Mouse (Mus musculus) kidney, embryonic 14.5 days (tissue): ENCODE measurements around the gene Txnrd1. TPM values are rescaled to one million over a fixed set of nuclear protein-coding genes. Genes with fewer than 3 reads are reported as not detected.

Experiments
- ATAC-seq: fragments of 200-750 bp; cut with Nextera tagmentation; 2 replicates; pipeline ENCODE4 v1.8.0; 2017; ENCODE audit warnings: moderate number of reproducible peaks, mild to moderate bottlenecking, moderate TSS enrichment, moderate library complexity; ENCODE audit not compliant: low FRiP score, low TSS enrichment
- H3K27ac ChIP-seq: fragments of 300-500 bp; sonication (generic); 2 replicates; pipeline ENCODE4 v1.5.1; 2014; ENCODE audit warnings: low read depth, mild to moderate bottlenecking, low read length, moderate library complexity, mixed read lengths
- H3K27me3 ChIP-seq: fragments of 300-500 bp; sonication (generic); 2 replicates; pipeline ENCODE4 v1.6.1; 2014; ENCODE audit warnings: mild to moderate bottlenecking, low read length; ENCODE audit not compliant: control insufficient read depth, insufficient read depth
- H3K36me3 ChIP-seq: fragments of 300-500 bp; sonication (generic); 2 replicates; pipeline ENCODE4 v1.6.1; 2014; ENCODE audit warnings: low read length, mixed read lengths; ENCODE audit not compliant: control insufficient read depth, insufficient read depth
- H3K4me1 ChIP-seq: fragments of 300-500 bp; sonication (generic); 2 replicates; pipeline ENCODE4 v1.6.1; 2014; ENCODE audit warnings: low read length, mixed read lengths; ENCODE audit not compliant: control insufficient read depth, insufficient read depth
- H3K4me2 ChIP-seq: fragments of 300-500 bp; sonication (generic); replicated peaks from 2 replicates; pipeline ENCODE4 v1.6.1; 2014; ENCODE audit warnings: low read depth, mild to moderate bottlenecking, low read length
- H3K4me3 ChIP-seq: fragments of 300-500 bp; sonication (generic); 2 replicates; pipeline ENCODE4 v1.5.1; 2014; ENCODE audit warnings: mild to moderate bottlenecking, low read length
- H3K9ac ChIP-seq: fragments of 300-500 bp; sonication (generic); 2 replicates; pipeline ENCODE4 v1.6.1; 2014; ENCODE audit warnings: low read depth, mild to moderate bottlenecking, low read length, moderate library complexity
- H3K9me3 ChIP-seq: fragments of 300-500 bp; sonication (generic); 2 replicates; pipeline ENCODE4 v1.6.1; 2016; ENCODE audit warnings: low read length; ENCODE audit not compliant: control insufficient read depth
- WGBS: fragments of 180-500 bp; shearing (Covaris S2); extraction: QIAGEN DNeasy Blood & Tissue Kit; methylation state at CpG from one replicate; pipeline ENCODE4 v1.1.7; 2014; 5-methylcytosine and 5-hydroxymethylcytosine counted together
- polyA plus RNA-seq: library from polyadenylated mRNA; unstranded; fragments of >200 nt; fragmentation: Nextera tagmentation; extraction: Ambion mirVana; gene quantifications from 2 replicates; pipeline ENCODE4 v1.2.1, GENCODE M21; 2014

The Txnrd1 gene
- polyA plus RNA-seq, 1 experiment from 2014 or later = 136 TPM

- no peak overlapping the region for H3K9ac ChIP-seq
- no peak overlapping the region for H3K27ac ChIP-seq
- ATAC-seq = no peak
- no peaks in the 10 kb centered on the region for H3K27me3 ChIP-seq
- H3K4me3 ChIP-seq = no peak overlapping the region
- WGBS = 44% methylated on average over 10 of the region's 10 CpGs
- no peaks in the 10 kb centered on the region for H3K36me3 ChIP-seq
- H3K4me2 ChIP-seq = no peak overlapping the region
- no peaks in the 10 kb centered on the region; the same call in 1 of the 2 replicates for H3K9me3 ChIP-seq
- H3K4me1 ChIP-seq = no peaks in the 10 kb centered on the region
Measured at GRCm38 (mm10) chr10:82824541-82824940, 9.2 kb upstream of the Txnrd1 start.

- H3K27ac ChIP-seq = no peak overlapping the region
- H3K4me2 ChIP-seq = no peak overlapping the region
- H3K36me3 ChIP-seq = no peaks in the 10 kb centered on the region
- H3K9ac ChIP-seq = no peak overlapping the region
- no peak for ATAC-seq
- H3K4me1 ChIP-seq = no peaks in the 10 kb centered on the region
- H3K9me3 ChIP-seq = no peaks in the 10 kb centered on the region; the same call in 1 of the 2 replicates
- 24% methylated on average over 6 of the region's 6 CpGs for WGBS
- no peaks in the 10 kb centered on the region for H3K27me3 ChIP-seq
- no peak overlapping the region for H3K4me3 ChIP-seq
Measured at GRCm38 (mm10) chr10:82826516-82826915, 7.2 kb upstream of the Txnrd1 start.

GRCm38 (mm10) chr10:82835898-82836297, 2.1 kb downstream of the Txnrd1 start:
- H3K4me3 ChIP-seq = no peak overlapping the region
- no peak overlapping the region for H3K27ac ChIP-seq
- ATAC-seq = no peak
- no peak overlapping the region for H3K9ac ChIP-seq
- H3K9me3 ChIP-seq = 0 out of 2 replicates have a peak, but pooled peaks cover 2% of the 10 kb centered on the region
- no peaks in the 10 kb centered on the region for H3K27me3 ChIP-seq
- H3K4me1 ChIP-seq = peaks cover 11% of the 10 kb centered on the region; the same call in 1 of the 2 replicates
- WGBS = 90% methylated on average over 3 of the region's 3 CpGs
- no peak overlapping the region for H3K4me2 ChIP-seq
- no peaks in the 10 kb centered on the region for H3K36me3 ChIP-seq

GRCm38 (mm10) chr10:82838390-82838789, 4.6 kb downstream of the Txnrd1 start:
- H3K9me3 ChIP-seq = no peaks in the 10 kb centered on the region
- H3K4me3 ChIP-seq = no peak overlapping the region
- H3K27me3 ChIP-seq = no peaks in the 10 kb centered on the region
- 81% methylated on average over 7 of the region's 7 CpGs for WGBS
- H3K4me2 ChIP-seq = no peak overlapping the region
- H3K27ac ChIP-seq = no peak overlapping the region
- no peaks in the 10 kb centered on the region for H3K36me3 ChIP-seq
- no peak for ATAC-seq
- H3K9ac ChIP-seq = no peak overlapping the region
- H3K4me1 ChIP-seq = peaks cover 11% of the 10 kb centered on the region; the same call in 1 of the 2 replicates

- Histone ChIP-seq H3K4me1 (no peaks in the 10 kb centered on the region), H3K27ac (no peak overlapping the region), H3K36me3 (no peaks in the 10 kb centered on the region), H3K4me3 (no peak overlapping the region), H3K9ac (no peak overlapping the region), H3K9me3 (no peaks in the 10 kb centered on the region), H3K4me2 (no peak overlapping the region), H3K27me3 (no peaks in the 10 kb centered on the region)
- 47% methylated on average over 5 of the region's 6 CpGs for WGBS
- no peak for ATAC-seq
Measured at GRCm38 (mm10) chr10:82844090-82844489, 10.3 kb downstream of the Txnrd1 start.

- 62% methylated on average over 8 of the region's 8 CpGs for WGBS
- no peak overlapping the region for H3K27ac ChIP-seq
Measured at GRCm38 (mm10) chr10:82844731-82845130, 11.0 kb downstream of the Txnrd1 start.

GRCm38 (mm10) chr10:82847821-82848459, 14.2 kb downstream of the Txnrd1 start:
- H3K27ac ChIP-seq = peak overlapping the region; percentile 2; the same call in 1 of the 2 replicates
- 0 out of 2 replicates have a peak, but pooled peaks have one; percentile 24 for ATAC-seq
- 69% methylated on average over 9 of the region's 9 CpGs for WGBS

More at GRCm38 (mm10) chr10:82844731-82845130, 11.0 kb downstream of the Txnrd1 start:
- Histone ChIP-seq H3K9me3 (no peaks in the 10 kb centered on the region), H3K4me3 (no peak overlapping the region), H3K4me2 (no peak overlapping the region), H3K36me3 (no peaks in the 10 kb centered on the region), H3K27me3 (no peaks in the 10 kb centered on the region), H3K4me1 (no peaks in the 10 kb centered on the region), H3K9ac (no peak overlapping the region)
- ATAC-seq = no peak

GRCm38 (mm10) chr10:82849686-82850353, 16.1 kb downstream of the Txnrd1 start:
- Histone ChIP-seq H3K27ac (no peak overlapping the region; the same call in 1 of the 2 replicates), H3K4me2 (no peak overlapping the region), H3K4me3 (no peak overlapping the region), H3K27me3 (no peaks in the 10 kb centered on the region), H3K9ac (no peak overlapping the region), H3K36me3 (no peaks in the 10 kb centered on the region), H3K4me1 (no peaks in the 10 kb centered on the region), H3K9me3 (no peaks in the 10 kb centered on the region)
- WGBS = 35% methylated on average over 16 of the region's 16 CpGs
- peak; percentile 75 for ATAC-seq

More at GRCm38 (mm10) chr10:82847821-82848459, 14.2 kb downstream of the Txnrd1 start:
- no peak overlapping the region for H3K4me3 ChIP-seq
- no peak overlapping the region for H3K4me2 ChIP-seq
- no peaks in the 10 kb centered on the region for H3K9me3 ChIP-seq
- no peaks in the 10 kb centered on the region for H3K36me3 ChIP-seq
- H3K4me1 ChIP-seq = no peaks in the 10 kb centered on the region
- H3K9ac ChIP-seq = no peak overlapping the region
- H3K27me3 ChIP-seq = no peaks in the 10 kb centered on the region

GRCm38 (mm10) chr10:82850354-82850752, 16.6 kb downstream of the Txnrd1 start:
- Histone ChIP-seq H3K4me3 (no peak overlapping the region), H3K27me3 (no peaks in the 10 kb centered on the region), H3K9ac (no peak overlapping the region), H3K27ac (no peak overlapping the region; the same call in 1 of the 2 replicates), H3K36me3 (no peaks in the 10 kb centered on the region), H3K4me1 (no peaks in the 10 kb centered on the region), H3K4me2 (no peak overlapping the region), H3K9me3 (no peaks in the 10 kb centered on the region)
- no peak for ATAC-seq
- WGBS = 66% methylated on average over 5 of the region's 5 CpGs
